Mouse (Mus musculus): ENCODE measurements around the gene Trnp1.

Trnp1 gene

GRCm38 (mm10) chr4:133494867-133495266, 3.5 kb downstream of the Trnp1 start:
- no peak for DNase-seq (ENCODE audit: low read depth, low spot score)

GRCm38 (mm10) chr4:133494432-133494831, 3.9 kb downstream of the Trnp1 start:
- DNase-seq (ENCODE audit: low read depth, low spot score): peak; percentile 84

GRCm38 (mm10) chr4:133493895-133494294, 4.5 kb downstream of the Trnp1 start:
- no peak for DNase-seq (ENCODE audit: low read depth, low spot score)

DNA sequence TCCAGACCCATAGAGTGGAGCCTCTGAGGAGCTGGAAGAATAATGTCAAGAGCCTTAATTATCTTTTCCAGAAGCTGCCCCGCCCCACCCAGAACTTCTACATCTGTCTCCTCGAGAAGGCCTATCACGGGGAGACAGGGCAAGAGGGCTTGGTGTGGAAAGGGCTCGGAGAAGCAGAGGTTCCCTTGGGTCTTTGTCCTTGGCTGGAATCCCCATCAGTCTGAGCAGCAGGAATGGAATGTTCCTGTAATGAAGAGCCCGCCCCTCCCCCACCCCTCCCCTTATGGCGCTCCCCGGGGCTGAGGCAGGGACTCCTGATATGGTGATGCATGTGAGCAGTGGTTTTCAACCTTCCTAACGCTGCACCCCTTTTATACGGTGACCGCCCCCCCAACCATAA, 6.5 kb downstream of the Trnp1 start:
- DNase-seq (ENCODE audit: low read depth, low spot score): no peak

GRCm38 (mm10) chr4:133489489-133490245, 8.7 kb downstream of the Trnp1 start:
- DNase-seq (ENCODE audit: low read depth, low spot score): no peak

DNA sequence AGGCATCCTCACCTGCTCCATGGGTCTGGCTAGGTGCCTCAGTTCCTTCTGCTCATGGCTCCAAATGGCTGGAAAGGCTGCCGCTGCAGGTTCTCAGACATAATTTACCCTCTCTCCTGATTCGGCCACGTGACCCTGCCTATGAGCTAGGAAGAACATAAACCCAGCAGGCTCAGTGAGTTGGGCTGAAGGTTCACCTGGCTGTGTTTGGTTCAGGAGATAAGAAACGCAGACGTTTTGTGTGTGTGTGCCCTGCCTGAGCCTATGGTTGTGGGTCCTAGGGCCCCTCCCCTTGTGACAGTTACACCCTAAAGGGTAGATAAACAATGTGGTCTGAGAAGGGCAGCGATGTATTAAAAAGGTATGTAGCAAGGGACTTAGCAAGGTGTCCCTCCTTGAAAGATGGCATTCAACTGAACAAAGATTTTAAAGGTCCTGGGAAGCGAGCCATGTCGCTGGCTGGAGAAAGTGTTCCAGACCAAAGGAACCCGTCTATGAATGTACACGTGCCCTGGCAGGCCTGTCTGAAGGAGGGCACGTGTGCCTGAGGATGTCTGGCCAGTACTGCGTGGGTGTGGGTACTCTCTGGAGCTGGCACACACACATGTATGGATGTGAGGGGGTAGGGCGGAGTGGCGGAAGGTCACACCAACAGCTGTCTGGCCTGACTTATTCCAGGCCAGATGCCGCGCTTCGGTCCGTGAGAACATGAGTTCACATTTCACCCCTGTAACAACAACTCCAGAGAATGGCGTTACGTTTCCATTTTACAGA, 9.5 kb downstream of the Trnp1 start:
- no peak for DNase-seq (ENCODE audit: low read depth, low spot score)

GRCm38 (mm10) chr4:133486673-133487357, 11.5 kb downstream of the Trnp1 start:
- no peak for DNase-seq (ENCODE audit: low read depth, low spot score)

GRCm38 (mm10) chr4:133485691-133486425, 12.5 kb downstream of the Trnp1 start:
- no peak for DNase-seq (ENCODE audit: low read depth, low spot score)

DNA sequence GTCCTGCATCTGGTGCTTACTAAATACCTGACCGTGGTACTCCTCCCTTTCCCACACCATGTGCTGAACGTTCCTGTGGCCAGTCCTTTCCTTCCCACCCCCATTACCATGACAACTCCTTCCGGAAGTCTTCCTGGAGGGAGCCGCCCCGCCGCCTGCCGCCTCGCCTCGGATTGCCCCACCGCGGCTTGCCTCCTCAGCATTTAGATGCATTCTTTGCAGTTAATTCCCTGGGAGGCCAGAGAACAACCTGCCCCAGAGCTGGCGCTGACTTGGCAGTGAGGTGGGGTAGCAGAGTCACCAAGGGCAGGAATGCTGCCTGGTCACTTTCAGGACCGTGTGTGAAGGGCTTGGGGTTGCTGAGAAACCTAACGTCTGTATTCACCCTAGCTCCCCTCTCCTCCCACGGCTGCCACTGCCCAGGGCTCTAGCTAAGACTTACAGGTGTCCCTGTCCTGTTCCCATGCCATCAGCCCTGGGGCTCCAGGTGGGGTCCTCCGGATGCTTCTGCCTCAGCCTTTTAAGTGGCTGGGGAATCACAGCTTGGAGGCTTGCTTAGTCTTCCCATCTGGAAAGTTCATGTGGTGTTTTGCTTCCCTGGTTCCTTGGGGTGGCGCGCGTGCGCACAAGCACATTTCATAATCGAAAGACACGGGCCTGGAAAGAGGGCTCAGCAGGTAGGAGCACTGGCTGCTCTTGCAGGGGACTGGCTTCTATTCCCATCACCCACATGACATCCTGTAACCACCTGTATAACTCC, 13.9 kb downstream of the Trnp1 start:
- DNase-seq (ENCODE audit: low read depth, low spot score): no peak

DNA sequence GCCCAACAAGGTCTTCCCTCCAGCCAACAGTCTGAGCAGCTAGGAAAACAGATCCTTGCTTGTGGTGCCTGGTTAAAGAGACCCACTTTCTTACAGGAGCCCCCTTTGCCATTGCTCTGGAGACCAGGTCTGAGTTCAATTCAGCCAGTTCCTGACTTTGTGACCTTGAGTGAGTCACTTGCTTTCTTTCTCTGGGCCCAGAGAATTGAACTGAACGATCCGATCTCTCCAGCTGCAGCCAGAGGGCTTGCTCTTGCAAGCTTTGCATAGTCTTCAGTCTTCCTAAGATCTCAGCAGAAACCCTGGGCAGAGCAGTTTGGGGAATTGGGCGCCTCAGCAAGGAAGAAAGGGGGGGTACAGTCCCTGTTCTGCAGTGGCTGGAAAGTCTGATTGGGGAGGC, 15.9 kb downstream of the Trnp1 start:
- DNase-seq (ENCODE audit: low read depth, low spot score): no peak

DNA sequence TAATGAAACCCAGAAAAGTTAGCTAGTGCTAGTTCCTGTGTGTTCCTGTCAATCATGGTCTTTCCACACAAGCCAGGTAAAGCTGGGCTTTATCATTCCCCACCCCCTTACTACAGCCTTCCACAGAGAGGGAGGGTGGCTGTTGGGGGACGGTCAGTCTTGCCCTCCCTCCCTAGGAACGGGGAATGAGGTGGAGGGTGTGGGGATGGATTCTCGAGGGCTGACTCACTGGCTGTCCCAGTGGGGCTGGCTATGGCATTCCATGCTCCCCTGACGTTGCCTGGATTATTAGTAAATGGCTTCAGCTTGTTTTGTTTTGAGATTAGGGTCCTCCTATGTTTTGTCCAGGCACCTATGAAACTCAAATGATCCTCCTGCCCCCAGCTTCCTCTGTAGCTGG, 16.9 kb downstream of the Trnp1 start:
- no peak for DNase-seq (ENCODE audit: low read depth, low spot score)

GRCm38 (mm10) chr4:133480754-133481153, 17.6 kb downstream of the Trnp1 start:
- DNase-seq (ENCODE audit: low read depth, low spot score): no peak

GRCm38 (mm10) chr4:133480185-133480537, 18.2 kb downstream of the Trnp1 start:
- DNase-seq (ENCODE audit: low read depth, low spot score): no peak

GRCm38 (mm10) chr4:133479458-133480184, 18.7 kb downstream of the Trnp1 start, which contains the start of gene Tent5b:
Tent5b (plus strand) TSS chr4:133480132.
- DNase-seq (ENCODE audit: low read depth, low spot score): peak; percentile 97

DNA sequence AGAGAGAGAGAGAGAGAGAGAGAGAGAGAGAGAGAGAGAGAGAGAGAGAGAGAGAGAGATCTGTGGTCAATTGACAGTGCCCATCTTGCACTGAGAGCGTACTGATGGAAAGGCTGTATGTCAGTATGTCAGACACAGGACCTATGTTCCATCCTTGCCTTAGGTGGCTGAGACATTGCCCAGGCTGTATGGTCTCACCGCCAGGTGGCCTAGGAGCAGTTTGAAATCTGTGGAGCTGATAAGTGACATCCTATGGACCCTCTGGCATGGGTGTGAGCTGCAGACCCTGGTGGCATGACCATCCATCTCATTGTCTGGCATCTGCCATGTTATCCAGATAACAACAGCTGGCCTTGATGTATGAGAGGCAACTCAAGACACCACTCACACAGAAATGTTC, 24.5 kb downstream of the Trnp1 start:
- no peak for DNase-seq (ENCODE audit: low read depth, low spot score)

DNA sequence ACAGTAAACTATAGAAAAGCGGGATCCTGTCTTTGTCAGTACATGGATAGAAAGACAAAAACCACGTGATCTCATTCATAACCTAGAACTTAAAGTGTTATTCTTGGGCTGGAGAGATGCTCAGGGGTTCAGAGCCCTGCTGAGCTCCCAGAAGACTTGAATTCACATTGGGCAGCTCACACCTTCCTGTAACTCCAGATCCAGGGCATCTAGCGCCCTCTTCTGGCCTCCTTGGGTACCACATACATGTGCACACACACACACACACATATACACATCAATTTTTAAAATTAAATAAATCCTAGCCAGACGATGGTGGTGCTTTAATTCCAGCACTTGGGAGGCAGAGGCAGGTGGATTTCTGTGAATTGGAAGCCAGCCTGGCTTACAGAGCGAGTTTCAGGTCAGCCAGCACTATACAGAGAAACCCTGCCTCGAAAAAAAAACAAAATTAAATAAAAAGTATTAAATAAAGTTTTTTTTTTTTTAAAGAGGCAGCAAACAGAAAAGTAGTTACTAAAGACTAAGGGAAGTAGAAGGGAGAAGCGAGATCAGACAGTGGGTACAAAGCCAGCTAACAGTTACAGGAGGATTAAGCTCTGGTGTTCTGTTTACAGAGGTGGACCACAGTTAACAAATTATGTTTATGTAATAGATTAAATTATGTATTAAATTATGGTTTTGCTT, 27.1 kb downstream of the Trnp1 start:
- no peak for DNase-seq (ENCODE audit: low read depth, low spot score)

GRCm38 (mm10) chr4:133469122-133469521, 29.2 kb downstream of the Trnp1 start:
- DNase-seq (ENCODE audit: low read depth, low spot score): no peak

DNA sequence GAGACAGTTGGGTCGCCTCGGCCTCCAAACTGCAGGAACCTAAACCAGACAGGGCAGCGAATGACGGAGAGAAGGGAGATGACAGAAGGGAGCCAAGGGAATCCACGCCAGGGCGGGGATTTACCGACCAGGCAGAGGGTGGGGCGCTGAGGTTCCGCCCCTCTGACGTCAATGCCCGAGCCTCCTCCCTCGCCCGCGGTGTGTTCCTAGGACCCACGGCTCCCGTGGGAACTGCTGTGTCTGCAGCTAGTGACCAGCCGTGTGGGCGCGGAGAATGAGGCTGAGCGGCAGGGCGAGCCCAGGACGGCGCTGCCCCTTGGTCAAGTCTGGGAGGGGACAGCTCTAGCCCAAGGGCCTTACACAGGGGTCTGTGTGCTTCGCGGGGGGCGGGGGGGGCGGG, 30.3 kb downstream of the Trnp1 start:
- peak; percentile 56 for DNase-seq (ENCODE audit: low read depth, low spot score)

DNA sequence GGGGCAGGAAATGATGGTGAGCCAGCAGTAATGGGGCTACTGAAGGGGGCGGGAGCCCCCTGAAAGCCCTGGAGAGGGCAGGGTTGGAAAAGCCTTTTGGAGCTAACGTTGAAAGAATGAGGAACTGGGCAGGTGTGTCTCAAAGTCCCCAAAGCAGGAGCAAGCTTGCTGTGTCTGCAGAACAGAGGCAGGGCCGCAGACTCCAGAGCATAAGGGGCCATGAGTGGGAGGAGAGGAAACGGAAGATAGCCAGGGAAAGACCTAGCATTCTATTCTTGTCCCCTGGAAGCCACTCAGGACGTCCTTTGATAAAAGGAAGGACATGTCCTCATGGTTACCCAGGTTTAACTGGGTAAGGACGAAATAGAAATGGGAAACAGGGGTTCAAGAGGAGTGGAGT, 35.2 kb downstream of the Trnp1 start:
- DNase-seq (ENCODE audit: low read depth, low spot score): no peak

DNA sequence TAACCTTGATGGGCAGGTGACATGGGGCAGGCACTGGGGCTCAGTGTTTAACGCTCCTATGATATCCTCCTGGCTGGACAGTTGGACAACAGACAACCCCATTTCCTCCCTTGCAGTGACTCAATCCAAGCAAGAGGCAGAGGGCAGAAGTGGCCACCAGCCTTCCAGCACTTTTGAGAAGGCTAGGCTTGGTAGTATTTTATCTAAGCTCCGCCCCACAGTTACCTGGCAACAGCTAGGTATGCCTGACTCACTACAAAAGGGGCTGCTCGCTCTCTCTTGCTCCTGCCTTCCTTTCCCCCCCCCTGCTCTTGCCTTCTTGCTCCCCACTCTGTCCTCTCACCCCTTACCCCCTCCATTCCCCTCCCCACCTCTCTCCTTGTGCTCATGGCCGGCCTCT, 37.0 kb downstream of the Trnp1 start:
- no peak for DNase-seq (ENCODE audit: low read depth, low spot score)

All from forelimb bud, embryonic 11.5 days (tissue).